Mouse (Mus musculus) cortical plate, adult 2 months (tissue): ENCODE data around the gene Rai14. TPM values are rescaled to one million over a fixed set of nuclear protein-coding genes. Genes with fewer than 3 reads are reported as not detected.
"Not testable (repeated sequence)": the region's sequence is repeated elsewhere in the genome, so short reads cannot be mapped to it uniquely, and the experiment has no call there.

Source experiments
- H3K27ac ChIP-seq: fragments of 200-500 bp; 2 replicates; pipeline ENCODE4 v1.5.1; 2012; ENCODE audit warnings: low read length, control low read depth, inconsistent platforms; ENCODE audit not compliant: insufficient read depth
- H3K4me1 ChIP-seq: fragments of 200-500 bp; 2 replicates; pipeline ENCODE4 v1.6.1; 2011; ENCODE audit warnings: low read length; ENCODE audit not compliant: control insufficient read depth, insufficient read depth
- H3K4me3 ChIP-seq: fragments of 200-500 bp; 2 replicates; pipeline ENCODE4 v1.5.1; 2011; ENCODE audit warnings: mild to moderate bottlenecking, low read length, control low read depth; ENCODE audit not compliant: insufficient read depth
- CTCF ChIP-seq: fragments of 200-500 bp; IDR thresholded peaks from 2 replicates; pipeline ENCODE4 v1.5.1; 2011; ENCODE audit warnings: mild to moderate bottlenecking, control low read depth, low read length; ENCODE audit not compliant: insufficient read depth; ENCODE audit errors: extremely low read depth
- POLR2A ChIP-seq: fragments of 200-500 bp; IDR thresholded peaks from 2 replicates; pipeline ENCODE4 v1.6.1; 2011; ENCODE audit warnings: mild to moderate bottlenecking, low read length, control low read depth; ENCODE audit not compliant: insufficient read depth; ENCODE audit errors: extremely low read depth
- polyA plus RNA-seq: library from polyadenylated mRNA; depleted of rRNA; stranded (reverse); fragments of >200 nt; gene quantifications from 2 replicates; pipeline ENCODE4 v1.2.3, GENCODE M21; 2012; rRNA removed

The Rai14 gene
- polyA plus RNA-seq, 1 experiment, result 8.1 TPM

- TF ChIP-seq CTCF (no peak), POLR2A (no peak)
- Histone ChIP-seq H3K4me1 (no peaks in the 10 kb centered on the region), H3K4me3 (no peak overlapping the region), H3K27ac (no peak overlapping the region)
These were observed 178.5 kb downstream of the Rai14 start for GRCm38 (mm10) chr15:10535969-10536368.

- H3K4me1 ChIP-seq, result no peaks in the 10 kb centered on the region
- no peak for TF ChIP-seq POLR2A
- no peak for TF ChIP-seq CTCF
- no peak overlapping the region for H3K27ac ChIP-seq
- no peak overlapping the region for H3K4me3 ChIP-seq
These were observed 179.8 kb downstream of the Rai14 start for GRCm38 (mm10) chr15:10534591-10534990.

GRCm38 (mm10) chr15:10533361-10533760, 181.1 kb downstream of the Rai14 start:
- not testable (repeated sequence) for H3K4me3 ChIP-seq, H3K4me1 ChIP-seq, H3K27ac ChIP-seq

- TF ChIP-seq POLR2A, result no peak
- TF ChIP-seq CTCF, result no peak
- H3K27ac ChIP-seq, result no peak overlapping the region
These were observed 183.1 kb downstream of the Rai14 start for GRCm38 (mm10) chr15:10531352-10531751.

GRCm38 (mm10) chr15:10525896-10526295, 188.5 kb downstream of the Rai14 start:
- no peak overlapping the region for H3K27ac ChIP-seq
- no peak for TF ChIP-seq POLR2A
- no peak for TF ChIP-seq CTCF
- H3K4me1 ChIP-seq, result no peaks in the 10 kb centered on the region
- H3K4me3 ChIP-seq, result no peak overlapping the region

More at GRCm38 (mm10) chr15:10531352-10531751, 183.1 kb downstream of the Rai14 start:
- Histone ChIP-seq H3K4me3 (no peak overlapping the region), H3K4me1 (no peaks in the 10 kb centered on the region)

Other genes starting within 250 kb of the Rai14 start
- 25.0 and 28.3 TPM in 2 replicates for gene Dnajc21, start 244.1 kb downstream of the Rai14 start, polyA plus RNA-seq
- gene Brix1, start 228.7 kb downstream of the Rai14 start, polyA plus RNA-seq, result 11.3 and 11.8 TPM in 2 replicates
- 15.1 and 16.0 TPM in 2 replicates for gene Rad1, start 228.6 kb downstream of the Rai14 start, polyA plus RNA-seq
- not detected in 2 replicates for gene Ttc23l, start 156.0 kb downstream of the Rai14 start, polyA plus RNA-seq
- 0.08 and 0.13 TPM in 2 replicates for gene C1qtnf3, start 237.7 kb upstream of the Rai14 start, polyA plus RNA-seq